19 mouse cellular contexts compared by ENCODE assay signal in the genomic region with DNA sequence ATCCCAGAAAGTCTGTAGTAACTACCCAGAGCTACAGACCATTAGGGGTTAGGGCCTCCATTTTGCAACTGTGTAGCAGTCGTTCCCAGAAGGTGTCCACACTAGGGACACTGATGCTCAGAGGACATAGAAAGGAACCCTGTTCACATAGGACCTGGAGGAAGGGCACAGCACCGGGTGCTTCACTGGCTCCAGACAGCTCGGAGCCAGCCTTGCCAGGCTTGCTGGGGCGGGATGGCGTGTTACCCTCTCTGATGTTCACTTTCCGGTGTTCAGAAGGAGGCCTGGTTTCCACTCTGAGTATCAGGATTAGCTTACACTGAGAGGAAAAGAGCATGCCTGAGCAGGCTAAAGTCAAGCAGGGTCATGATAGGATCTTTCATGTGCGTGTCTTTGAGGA. TPM values are rescaled to one million over a fixed set of nuclear protein-coding genes. Genes with fewer than 3 reads are reported as not detected.
"Had no signal": no experiment of that assay in that cellular context is flagged by ENCODE, and none has a peak within 500 bp of the region (broad histone marks: within the 10 kb centered on the region; RNA-seq: fewer than 3 reads in every experiment).

No protein-coding gene starts in this region.

- H3K9me3 ChIP-seq: kidney, embryonic 15.5 days; liver, embryonic 12.5 days; liver, embryonic 15.5 days; midbrain, embryonic 12.5 days; midbrain, embryonic 15.5 days; neural tube, embryonic 12.5 days; neural tube, embryonic 15.5 days had no signal

- H3K36me3 ChIP-seq: kidney, embryonic 15.5 days; liver, embryonic 12.5 days; liver, embryonic 15.5 days; midbrain, embryonic 12.5 days; midbrain, embryonic 15.5 days; neural tube, embryonic 12.5 days; neural tube, embryonic 15.5 days had no signal

- DNase-seq: kidney, adult 8-10 months; kidney, postnatal 10 days; kidney, postnatal 36 days; lung, adult 18-20 months; right cerebral cortex, adult 18-20 months; right cerebral cortex, postnatal 14 days; right cerebral cortex, postnatal 4 days; thymus, adult 2 months; thymus, postnatal 14 days had no signal

- H3K9ac ChIP-seq: kidney, embryonic 15.5 days; liver, embryonic 12.5 days; liver, embryonic 15.5 days; midbrain, embryonic 12.5 days; midbrain, embryonic 15.5 days; neural tube, embryonic 12.5 days; neural tube, embryonic 15.5 days had no signal

- H3K4me2 ChIP-seq: kidney, embryonic 15.5 days; liver, embryonic 12.5 days; liver, embryonic 15.5 days; midbrain, embryonic 12.5 days; midbrain, embryonic 15.5 days; neural tube, embryonic 12.5 days; neural tube, embryonic 15.5 days had no signal

- H3K4me3 ChIP-seq: kidney, embryonic 15.5 days; left cerebral cortex, adult 2 months; liver, embryonic 12.5 days; liver, embryonic 15.5 days; midbrain, embryonic 12.5 days; midbrain, embryonic 15.5 days; neural tube, embryonic 12.5 days; neural tube, embryonic 15.5 days had no signal

- H3K27ac ChIP-seq: kidney, embryonic 15.5 days; left cerebral cortex, adult 2 months; liver, embryonic 12.5 days; liver, embryonic 15.5 days; macrophage; midbrain, embryonic 12.5 days; midbrain, embryonic 15.5 days; neural tube, embryonic 12.5 days; neural tube, embryonic 15.5 days; stomach, postnatal 0 days had no signal

- H3K27me3 ChIP-seq: kidney, embryonic 15.5 days; liver, embryonic 12.5 days; liver, embryonic 15.5 days; midbrain, embryonic 12.5 days; midbrain, embryonic 15.5 days; neural tube, embryonic 12.5 days; neural tube, embryonic 15.5 days had no signal

- ATAC-seq: liver, embryonic 12.5 days; midbrain, embryonic 15.5 days had no signal

RNA-seq across cellular contexts. Expression of a gene that starts 2.8 kb away (rescaled TPM):
- polyA plus RNA-seq: liver, embryonic 12.5 days; liver, embryonic 15.5 days had no signal
